Mouse (Mus musculus) cerebellum, postnatal 25 days (tissue): ENCODE results near the gene Gng7.
"Not testable (repeated sequence)": the region's sequence is repeated elsewhere in the genome, so short reads cannot be mapped to it uniquely, and the experiment has no call there.

Source experiments
- DNase-seq, 2 experiments: peaks; one replicate each; pipeline ENCODE4 v3.0.0; 2021; ENCODE audit warnings: mixed read lengths in 2 of 2

The Gng7 gene

DNA sequence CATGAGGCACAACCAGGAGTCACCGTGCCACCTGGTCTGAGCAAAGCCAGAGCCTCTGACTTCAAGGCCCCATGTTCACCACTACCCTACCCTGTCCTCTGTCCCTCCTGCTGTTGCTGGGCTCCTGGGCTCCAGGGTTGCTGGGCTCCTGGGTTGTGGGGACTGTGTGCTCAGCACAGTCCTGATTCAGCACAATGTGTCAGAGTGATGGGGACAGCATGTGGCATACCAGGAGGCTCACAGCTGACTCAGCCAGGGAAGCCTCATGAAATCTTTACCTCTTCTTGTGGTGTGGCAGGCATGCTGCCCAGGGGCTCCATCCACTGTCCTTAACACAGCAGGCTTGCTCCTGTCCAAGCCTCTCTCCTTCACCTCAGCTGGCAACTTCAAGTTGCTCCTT lies 22.8 kb downstream of the Gng7 start:
- DNase-seq: no peak

DNA sequence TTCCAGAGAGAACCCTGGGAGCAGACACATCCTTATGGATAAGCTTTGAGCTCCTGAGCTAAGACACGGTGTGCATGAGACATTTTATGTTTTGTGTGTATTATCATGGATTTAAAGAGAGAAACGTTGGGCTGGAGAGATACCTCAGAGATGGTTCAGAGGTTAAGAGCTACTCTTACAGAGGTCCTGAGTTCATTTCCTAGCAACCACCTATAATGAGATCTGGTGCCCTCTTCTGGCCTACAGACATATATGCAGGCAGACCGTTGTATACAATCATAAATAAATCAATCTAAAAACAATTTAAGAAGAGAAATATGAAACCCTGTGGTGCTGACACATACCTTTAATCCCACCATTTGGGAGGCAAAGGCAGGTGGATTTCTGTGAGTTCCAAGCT lies 23.7 kb downstream of the Gng7 start:
- DNase-seq: no peak

DNA sequence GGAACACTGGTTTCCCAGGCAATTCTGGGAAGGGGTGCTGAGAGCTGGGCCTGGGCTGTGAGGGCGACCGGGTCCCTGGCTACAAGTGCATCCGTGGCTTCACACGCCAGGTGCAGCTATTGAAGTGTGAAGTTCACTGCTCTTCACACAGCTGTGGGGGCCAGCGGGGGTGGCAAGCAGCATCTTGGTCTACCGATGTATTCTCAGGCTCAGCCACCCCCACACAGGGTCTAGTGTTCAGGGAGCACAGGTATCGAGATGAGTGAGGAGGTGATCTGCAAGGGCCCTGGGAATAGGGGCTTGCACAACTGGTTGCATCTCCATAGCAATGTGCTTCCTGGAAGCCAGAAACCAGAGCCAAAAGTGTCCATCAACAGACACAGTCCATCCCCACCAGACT lies 24.3 kb downstream of the Gng7 start:
- no peak for DNase-seq

DNA sequence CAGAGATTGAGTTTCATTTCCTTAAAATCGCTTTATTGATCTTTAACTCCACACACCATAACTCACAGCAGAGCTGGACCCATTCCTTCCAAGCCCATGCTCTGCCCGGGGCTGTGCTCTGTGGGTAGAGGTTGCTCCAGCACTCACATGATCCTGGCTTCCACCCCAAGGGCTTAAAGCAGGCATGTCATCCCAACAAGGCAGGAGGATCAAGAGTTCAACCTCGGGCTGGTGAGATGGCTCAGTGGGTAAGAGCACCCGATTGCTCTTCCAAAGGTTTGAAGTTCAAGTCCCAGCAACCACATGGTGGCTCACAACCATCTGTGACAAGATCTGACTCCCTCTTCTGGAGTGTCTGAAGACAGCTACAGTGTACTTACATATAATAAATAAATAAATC lies 24.9 kb downstream of the Gng7 start:
- DNase-seq: not testable (repeated sequence)

DNA sequence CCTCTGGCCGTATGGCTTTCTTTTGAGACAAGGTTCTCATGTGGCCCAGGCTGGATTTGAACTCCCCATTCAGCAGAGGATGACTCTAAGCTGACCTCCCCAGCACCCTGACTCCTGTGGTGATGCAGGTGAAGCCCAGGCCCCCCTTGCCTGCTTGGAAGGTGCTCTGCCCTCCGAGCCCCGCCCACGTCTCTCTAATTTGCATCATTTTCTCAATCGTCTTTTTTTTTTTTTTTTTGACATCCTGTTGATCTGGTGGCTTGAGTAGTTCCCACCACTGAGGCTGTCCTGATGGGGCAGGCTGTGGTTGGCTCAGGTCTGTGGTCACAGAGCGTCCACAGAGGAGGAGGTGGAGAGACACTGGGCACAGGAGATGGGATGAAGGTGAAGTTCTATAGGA lies 25.3 kb downstream of the Gng7 start:
- no peak for DNase-seq

DNA sequence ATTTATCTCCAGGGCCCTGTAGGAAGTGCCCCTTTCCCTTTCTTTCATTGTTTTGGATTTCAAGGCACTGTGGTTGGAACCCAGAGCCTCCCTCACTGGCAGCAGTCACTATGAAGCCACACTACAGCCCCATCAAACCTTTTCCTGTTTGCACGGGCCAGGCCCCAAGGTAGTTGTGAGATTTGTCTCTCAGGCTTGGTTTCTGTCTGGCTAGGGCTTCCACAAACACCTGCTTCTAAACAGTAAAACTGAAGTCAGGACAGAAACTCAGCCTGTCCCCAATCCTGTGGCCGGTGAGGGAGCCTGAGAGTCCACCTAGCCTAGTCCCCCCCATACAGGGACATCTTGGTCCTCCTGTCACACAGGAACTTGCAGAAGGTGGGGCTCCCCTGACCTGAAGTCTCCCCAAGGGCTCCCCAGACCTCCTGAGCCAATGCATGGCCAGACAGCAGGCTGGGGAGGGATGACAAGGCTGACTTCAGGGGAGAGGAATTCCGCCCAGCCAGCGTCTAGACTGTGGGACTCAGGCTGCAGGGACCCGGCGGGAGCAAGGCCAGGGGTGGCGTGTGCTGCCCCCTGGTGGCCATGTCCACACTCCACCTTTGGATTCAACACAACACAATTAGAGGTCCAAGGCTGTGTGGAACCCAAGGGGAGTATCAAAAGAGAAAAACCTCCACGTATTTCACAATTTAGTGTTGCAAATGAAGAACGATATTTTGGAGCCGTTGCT lies 26.9 kb downstream of the Gng7 start:
- peak; percentile 88 to 93 for DNase-seq

DNA sequence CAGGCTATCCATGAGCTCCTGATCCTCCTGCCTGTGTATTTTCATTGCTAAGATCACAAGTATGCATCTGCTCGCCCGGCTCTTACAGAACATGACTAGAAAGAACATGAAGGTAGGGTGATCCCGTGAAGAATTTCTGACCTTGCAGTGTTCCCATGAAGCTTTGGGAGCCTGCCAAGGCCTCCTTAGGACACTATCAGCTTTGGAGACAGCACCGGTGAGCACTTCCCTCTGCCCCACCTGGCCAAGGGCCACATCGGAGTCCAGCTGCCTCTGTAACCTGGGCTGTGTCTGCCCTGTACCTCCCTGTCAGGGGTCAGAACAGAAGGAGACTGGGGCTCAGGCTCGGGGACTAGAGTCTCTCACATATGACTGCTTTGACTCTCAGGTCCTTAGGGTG lies 28.0 kb downstream of the Gng7 start:
- DNase-seq: no peak

DNA sequence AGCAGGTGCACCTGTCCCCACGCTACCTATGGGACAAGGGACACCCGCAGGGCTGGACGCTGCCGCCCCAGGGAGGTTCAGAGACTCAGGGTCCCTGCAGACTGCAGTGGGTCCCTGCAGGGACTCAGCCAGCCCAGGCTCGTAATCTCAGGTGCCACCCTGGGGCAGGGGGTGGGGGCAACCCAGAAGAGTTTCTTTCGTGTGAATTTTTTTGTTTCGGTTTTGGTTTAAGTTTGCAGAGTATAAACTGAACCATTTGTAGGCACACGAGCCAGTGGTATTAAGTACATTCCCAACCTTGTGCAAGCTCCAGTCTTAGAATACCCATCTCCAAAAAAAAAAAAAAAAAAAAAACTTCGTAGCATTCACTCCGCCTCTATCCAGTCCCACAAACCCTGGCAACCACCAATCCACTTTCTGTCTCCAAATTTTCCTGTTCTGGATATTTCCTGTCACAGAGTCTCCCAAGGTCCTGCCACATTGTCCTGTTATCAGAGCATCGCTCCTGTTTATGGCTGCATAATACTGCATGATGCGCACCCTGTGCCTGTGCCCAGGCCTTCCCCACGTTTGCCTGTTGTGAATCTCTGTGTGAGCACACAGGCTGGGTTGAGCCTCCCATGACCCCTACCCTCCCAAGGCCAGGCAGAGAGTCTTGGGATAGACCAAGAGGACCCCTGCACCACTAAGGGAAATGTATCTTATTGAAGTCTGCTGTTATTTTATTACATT lies 28.6 kb downstream of the Gng7 start:
- no peak for DNase-seq

DNA sequence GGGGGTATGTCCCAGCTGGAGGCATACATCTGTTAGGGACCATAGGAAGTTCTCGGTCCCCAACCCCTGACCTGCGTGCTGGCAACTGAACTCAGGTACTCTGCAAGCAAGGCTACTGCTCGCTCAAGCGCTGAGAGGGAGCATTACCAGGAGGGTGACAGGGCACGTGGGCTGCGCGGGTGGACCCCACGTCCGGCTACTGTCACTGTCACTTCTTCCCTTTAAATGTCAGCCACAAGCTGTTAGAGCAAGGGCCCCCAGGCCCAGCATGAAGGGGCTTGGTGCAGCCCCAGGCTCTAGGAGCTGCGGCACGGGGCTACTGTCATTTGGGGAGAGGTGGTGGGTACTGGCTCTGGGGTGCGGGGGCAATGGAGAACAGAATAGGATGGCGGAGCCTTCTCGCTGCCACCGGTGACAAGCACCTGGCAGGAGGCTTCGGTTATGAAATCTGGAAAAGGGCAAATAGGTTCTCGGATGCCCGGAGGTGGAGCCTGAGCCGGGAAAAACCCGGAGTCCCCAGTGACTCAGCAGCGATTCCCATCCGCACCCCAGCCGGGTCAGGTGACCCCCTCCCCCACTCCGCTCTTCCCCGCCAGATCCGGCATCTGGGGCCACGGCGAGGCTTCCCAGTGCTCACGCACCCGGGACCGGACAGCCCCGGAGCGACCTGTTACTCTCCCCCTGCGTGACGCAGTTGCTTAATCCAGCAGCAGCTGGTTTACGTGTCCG lies 29.3 kb downstream of the Gng7 start:
- peak; percentile 63 to 65 for DNase-seq

DNA sequence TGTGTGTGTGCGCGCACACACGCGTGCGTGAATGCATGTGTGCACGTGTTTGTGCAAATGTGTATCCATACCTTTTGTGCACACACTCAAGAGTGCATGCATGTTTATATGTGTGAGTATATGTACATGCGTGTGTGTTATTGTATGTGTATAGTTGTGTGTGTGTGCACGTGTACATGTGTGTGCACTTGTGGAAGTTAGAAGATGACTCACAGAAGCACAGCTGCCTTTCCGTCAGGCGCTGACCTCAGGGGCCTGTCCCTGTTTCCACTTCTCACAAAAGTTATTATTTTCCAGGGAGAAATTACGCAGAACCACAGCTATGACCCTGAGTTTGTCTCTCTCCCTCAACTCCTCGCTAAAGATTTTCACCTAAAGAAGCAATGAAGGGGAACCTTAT lies 30.5 kb downstream of the Gng7 start:
- no peak for DNase-seq

DNA sequence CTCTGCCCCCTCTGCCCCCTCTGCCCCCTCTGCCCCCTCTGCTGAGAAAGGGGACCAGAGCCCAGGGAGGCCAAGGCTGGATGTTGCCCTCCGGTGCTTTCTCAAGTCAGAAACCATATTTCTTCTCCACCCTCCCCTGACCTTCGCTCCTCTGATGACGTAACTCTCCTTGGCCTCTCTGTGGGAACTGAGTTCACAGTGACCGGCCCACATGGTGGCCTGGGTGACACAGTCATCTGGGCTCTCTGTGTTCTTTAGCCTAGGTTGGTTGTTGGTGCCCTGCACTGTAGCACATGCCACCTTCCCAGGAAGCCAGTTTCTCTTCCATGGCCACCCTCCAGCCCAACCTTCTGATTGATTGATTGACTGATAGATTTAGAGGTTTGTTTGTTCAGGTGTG lies 32.4 kb downstream of the Gng7 start:
- DNase-seq: no peak

DNA sequence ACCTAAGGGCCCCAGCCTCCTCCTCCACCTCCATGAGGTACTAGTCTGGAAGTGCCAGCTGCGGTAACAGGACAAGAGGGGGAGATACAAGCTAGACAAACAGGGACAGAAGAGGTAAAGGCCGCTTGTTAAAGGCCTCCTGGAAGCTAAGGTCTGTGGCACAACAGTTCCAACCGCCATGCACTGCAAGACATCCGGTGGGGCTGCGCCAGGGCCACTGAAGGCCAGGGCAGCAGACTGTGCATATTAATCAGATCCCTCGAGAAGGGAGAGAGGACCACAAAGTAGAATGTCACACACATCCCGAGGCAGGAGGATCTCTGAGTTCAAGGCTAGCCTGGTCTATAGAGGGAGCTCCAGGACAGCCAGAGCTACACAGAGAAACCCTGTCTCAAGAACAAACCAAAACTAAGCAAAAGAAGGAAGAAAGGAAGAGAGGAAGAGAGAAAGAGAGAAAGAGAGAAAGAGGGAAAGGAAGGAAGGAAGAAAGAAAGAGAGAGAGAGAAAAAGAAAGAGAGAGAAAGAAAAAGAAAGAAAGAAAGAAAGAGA lies 33.1 kb downstream of the Gng7 start:
- DNase-seq: no peak

DNA sequence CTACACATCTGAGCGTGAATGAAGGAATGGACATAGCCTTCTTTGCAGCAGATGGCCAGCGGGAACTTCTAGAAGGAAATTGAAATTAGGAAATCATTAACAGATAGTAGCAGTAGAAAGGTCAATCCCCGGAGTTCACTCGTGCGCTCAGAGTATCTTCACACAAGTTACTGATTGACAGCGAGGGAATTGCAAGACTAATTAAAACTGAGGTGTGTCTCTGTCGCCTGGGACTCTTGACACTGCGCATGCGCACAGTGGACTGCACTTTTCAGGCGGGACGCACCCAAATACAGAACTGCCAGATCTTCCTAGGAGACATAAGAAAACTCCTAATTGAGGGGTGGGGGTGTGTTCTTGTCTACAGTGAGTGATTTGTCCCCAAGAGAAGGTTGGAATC lies 39.3 kb downstream of the Gng7 start:
- no peak for DNase-seq

DNA sequence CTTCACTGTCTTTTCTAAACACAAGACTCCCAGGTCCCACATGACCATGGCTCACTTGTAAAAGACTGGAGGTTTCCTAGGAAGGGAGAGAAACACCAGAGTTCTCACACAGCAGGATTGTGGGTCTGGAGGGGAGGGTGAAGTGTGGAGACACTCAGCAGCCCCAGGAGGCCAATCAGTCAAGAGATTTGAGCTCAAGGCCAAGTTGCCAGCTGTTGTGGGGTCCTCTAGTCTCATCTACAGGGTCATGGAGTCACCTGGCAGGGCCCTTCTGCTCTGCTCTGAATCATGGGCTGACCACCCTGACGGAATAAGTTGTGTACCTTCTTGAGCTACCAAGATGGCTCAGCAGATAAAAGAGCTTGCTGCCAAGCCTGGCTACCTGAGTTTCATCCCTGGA lies 41.0 kb downstream of the Gng7 start:
- no peak for DNase-seq

DNA sequence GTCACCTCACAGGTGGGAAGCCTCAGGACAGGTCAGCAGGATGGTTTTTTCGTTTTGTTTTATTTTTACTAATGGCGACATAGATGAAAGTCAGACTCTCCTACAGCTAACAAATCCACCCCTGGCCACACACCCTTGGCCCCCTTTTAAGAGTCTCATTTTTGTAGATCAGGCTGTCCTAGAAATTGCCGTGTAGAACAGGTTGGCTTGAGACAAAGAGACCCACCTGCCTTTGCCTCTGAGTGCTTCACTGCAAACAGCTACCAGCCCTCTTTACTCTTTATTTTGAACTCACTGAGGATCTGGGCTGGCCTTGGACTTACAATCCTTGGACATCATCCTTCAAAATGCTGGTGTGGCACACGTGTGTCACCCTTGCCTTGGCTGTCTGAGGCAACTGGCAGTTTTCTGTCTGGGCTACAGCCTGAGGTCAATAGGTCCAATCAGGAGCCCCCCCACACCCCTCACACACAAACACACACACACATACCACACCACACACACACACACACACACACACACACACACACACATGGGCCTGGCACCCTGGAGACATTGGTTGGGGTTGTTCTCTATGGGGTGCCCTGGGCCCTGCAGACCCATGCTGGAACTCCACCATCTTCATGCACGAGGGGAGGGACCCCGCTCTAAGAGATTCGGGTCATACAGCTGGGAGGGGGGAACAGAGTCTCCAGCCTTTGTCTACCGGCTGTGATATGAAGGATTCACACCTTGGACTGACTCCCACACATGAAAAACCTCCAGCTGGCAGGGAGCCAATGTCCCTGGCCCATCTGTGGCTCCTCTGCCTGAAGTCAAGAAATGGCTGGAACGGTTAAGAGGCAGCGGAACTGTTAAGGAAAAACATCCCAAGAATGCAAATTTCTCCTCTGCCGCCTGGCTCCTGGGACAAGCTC lies 42.4 kb downstream of the Gng7 start:
- DNase-seq: peak; percentile 87 to 89

DNA sequence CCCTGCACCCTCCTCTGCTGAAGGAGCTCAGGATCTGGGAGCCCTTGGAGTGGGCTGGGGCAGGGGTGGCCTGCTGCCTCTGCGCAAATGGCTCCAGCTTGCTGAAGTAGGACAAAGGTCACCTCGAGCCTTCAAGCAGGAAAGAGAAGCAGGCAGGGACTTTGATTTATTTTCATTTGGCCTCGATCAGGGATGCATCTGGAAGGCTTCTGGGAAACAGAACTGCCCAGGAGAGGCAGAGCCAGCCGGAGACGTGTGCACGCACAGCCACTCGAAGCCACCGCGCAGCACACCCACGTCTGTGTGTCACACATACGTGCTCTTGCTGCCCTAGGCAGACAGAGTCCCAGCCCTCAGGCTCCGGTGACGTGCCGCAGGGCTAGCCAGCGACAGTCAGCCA lies 43.2 kb downstream of the Gng7 start:
- DNase-seq: no peak

DNA sequence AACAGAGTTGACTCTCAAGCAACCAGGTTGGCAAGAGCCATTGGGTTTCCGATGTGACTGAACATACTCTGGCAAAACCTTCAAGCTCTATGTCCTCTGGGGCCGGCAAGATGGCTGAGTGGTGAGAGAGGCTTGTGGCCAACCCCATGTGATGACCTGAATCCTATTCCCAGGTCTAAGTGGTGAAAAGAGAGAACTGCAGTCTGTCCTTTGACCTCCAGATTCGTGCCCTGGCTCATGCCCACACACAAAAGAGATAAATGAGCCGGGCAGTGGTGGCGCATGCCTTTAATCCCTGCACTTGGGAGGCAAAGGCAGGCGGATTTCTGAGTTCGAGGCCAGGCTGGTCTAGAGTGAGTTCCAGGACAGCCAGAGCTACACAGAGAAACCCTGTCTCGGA lies 44.6 kb downstream of the Gng7 start:
- no peak for DNase-seq

DNA sequence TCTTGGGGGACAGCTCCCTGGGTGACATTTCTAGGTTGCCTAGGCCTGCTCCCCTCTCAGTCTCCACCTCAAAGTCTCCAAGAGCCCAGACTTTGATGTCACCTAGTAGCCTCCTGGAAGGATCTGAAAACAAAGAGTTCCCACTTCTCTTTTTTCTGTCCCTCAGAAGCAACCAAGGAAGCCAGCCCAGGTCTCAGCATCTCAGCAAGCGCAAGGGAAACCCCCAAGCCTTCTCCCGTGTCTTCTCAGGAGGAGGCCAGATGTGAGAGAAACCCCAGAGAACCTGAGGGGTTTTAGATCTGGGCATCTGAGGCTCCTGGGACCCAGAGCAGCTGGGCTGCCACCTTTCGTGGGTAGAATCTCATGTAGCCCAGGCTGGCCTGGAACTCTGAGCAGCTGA lies 45.4 kb downstream of the Gng7 start:
- no peak for DNase-seq

DNA sequence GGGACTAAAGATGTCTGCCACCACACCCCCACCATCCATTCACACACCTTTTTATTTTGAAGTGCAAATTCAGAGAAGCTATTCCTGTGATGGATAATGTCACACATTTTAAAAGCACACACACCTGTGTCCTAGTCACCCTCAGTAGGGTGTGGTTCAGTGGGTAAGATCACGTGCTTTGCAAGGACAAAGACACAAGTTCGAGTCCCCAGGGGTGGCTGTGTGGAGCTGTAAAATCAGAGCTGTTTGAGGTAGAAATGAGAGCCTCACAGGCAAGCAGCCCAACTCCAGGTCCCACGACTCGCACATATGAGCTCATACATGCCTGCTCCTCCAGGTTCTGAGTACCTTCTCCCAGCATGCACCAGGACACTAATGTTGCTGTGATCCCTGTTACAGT lies 46.6 kb downstream of the Gng7 start:
- DNase-seq: no peak

DNA sequence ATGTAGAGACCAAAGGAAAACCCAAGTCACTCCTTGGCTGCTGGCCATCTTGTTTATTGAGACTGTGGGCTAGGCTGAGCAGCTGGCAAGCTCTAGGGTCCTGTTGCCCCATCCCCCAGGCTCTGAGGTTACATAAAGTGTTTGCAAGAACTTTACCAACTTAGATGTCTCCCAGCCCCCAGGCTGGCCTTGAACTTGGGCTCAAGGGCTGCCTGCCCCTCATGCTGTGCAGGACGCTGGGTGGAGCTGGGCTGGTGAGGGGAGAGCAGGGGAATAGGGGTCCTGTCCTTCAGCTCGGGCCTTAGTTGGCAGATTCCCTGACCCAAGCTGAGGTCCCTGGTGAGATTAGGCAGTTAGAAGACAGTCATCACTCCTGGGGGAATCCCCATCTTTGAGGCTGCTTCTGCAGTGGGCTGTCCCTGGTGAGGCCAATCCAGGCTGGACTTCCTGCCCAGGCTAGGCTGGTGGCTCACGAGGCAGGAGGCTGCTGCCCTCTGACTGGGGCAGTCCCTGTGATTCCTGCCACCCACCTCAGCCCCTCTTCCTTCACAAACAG lies 47.6 kb downstream of the Gng7 start:
- DNase-seq: no peak

DNA sequence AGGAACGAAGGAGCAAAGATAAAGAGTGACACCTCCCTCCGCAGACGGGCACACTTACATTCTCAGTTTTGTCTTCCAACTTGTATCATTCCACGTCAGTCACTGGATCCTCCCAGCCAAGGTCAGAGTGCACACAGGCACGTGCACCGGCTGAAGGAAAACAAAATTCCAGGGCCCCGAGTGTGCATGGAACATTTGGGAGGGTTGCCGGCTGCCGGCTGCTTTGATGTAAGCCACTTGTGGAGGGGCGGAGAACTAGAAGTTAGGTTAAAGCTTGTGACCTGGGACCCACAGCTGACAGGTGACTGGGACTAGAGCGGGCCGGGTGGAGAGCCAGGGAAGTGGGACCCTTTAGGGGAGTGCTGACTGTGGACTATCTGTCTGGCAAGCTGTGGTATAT lies 48.4 kb downstream of the Gng7 start:
- no peak for DNase-seq
